Comparison of ENCODE assay signal across 12 mouse cellular contexts in genomic region chr11:86878327-86879065, GRCm38 (mm10).
DNase-seq lines count a peak whose midpoint lies in the region; ATAC-seq and TF ChIP-seq lines count a peak whose summit lies in the region.
"Had no signal": no experiment of that assay in that cellular context is flagged by ENCODE, and none has a peak within 500 bp of the region (broad histone marks: within the 10 kb centered on the region; RNA-seq: fewer than 3 reads in every experiment).

No protein-coding gene starts in this region.

- H3K27ac ChIP-seq in hindbrain, postnatal 0 days: no peak overlapping the region
- H3K27ac ChIP-seq in hindbrain, embryonic 11.5 days (ENCODE audit: low read depth, low read length): no peak overlapping the region
- H3K27ac ChIP-seq in testis, adult 2 months (ENCODE audit: control insufficient read depth, insufficient read depth, low read depth, low read length): no peak overlapping the region
- H3K27ac ChIP-seq: forebrain, embryonic 12.5 days had no signal

- no peak for ATAC-seq in hindbrain, postnatal 0 days
- no peak for ATAC-seq in hindbrain, embryonic 11.5 days (ENCODE audit: low FRiP score)

- no peak for TF ChIP-seq POLR2A in testis, adult 2 months (IDR thresholded peaks at IDR 0.05; ENCODE audit: control insufficient read depth, low read depth, low read length)

- no peaks in the 10 kb centered on the region for H3K4me1 ChIP-seq in hindbrain, postnatal 0 days (ENCODE audit: insufficient read depth, low read length)
- peaks cover 3% of the 10 kb centered on the region for H3K4me1 ChIP-seq in hindbrain, embryonic 11.5 days (replicated peaks; ENCODE audit: control insufficient read depth, insufficient read depth, low read length)
- H3K4me1 ChIP-seq in testis, adult 2 months (ENCODE audit: control insufficient read depth, insufficient read depth, low read length): no peaks in the 10 kb centered on the region

- H3K36me3 ChIP-seq in hindbrain, postnatal 0 days (ENCODE audit: insufficient read depth, low read length): no peaks in the 10 kb centered on the region
- H3K36me3 ChIP-seq in hindbrain, embryonic 11.5 days (ENCODE audit: control insufficient read depth, insufficient read depth, low read length): no peaks in the 10 kb centered on the region
- H3K36me3 ChIP-seq in testis, adult 2 months (ENCODE audit: control insufficient read depth, insufficient read depth, low read length): no peaks in the 10 kb centered on the region
- H3K36me3 ChIP-seq: forebrain, embryonic 12.5 days had no signal

- H3K9ac ChIP-seq in hindbrain, postnatal 0 days (replicated peaks; ENCODE audit: low read length): no peak overlapping the region
- H3K9ac ChIP-seq in hindbrain, embryonic 11.5 days (ENCODE audit: low read depth, low read length): no peak overlapping the region
- H3K9ac ChIP-seq: forebrain, embryonic 12.5 days had no signal

- no peak overlapping the region for H3K4me3 ChIP-seq in hindbrain, postnatal 0 days (ENCODE audit: low read length)
- no peak overlapping the region for H3K4me3 ChIP-seq in hindbrain, embryonic 11.5 days (ENCODE audit: low read depth, low read length)
- no peak overlapping the region for H3K4me3 ChIP-seq in testis, adult 2 months (ENCODE audit: control insufficient read depth, low read depth, low read length)
- H3K4me3 ChIP-seq: forebrain, embryonic 12.5 days; myocyte had no signal

- no peak for DNase-seq in hindbrain, postnatal 0 days (ENCODE audit: low spot score)
- no peak for DNase-seq in hindbrain, embryonic 11.5 days (ENCODE audit: low spot score)
- no peak for DNase-seq in testis, postnatal 10 days (ENCODE audit: low spot score)
- peak; percentile 60 for DNase-seq in adrenal gland, postnatal 10 days
- no peak for DNase-seq in ovary, adult 18-20 months (ENCODE audit: low spot score)
- no peak for DNase-seq in thymus, postnatal 4 days
- DNase-seq: gastrocnemius, postnatal 25 days; heart, postnatal 36 days; kidney, adult 11 months had no signal

- H3K4me2 ChIP-seq in hindbrain, postnatal 0 days (ENCODE audit: low read depth, low read length): no peak overlapping the region
- no peak overlapping the region for H3K4me2 ChIP-seq in hindbrain, embryonic 11.5 days (replicated peaks; ENCODE audit: low read depth, low read length)
- H3K4me2 ChIP-seq: forebrain, embryonic 12.5 days had no signal

- no peaks in the 10 kb centered on the region for H3K9me3 ChIP-seq in hindbrain, postnatal 0 days (ENCODE audit: low read length)
- no peaks in the 10 kb centered on the region for H3K9me3 ChIP-seq in hindbrain, embryonic 11.5 days (ENCODE audit: control insufficient read depth, low read length)
- H3K9me3 ChIP-seq: forebrain, embryonic 12.5 days had no signal

- no peaks in the 10 kb centered on the region for H3K27me3 ChIP-seq in hindbrain, postnatal 0 days (ENCODE audit: insufficient read depth, low read length)
- H3K27me3 ChIP-seq in hindbrain, embryonic 11.5 days (ENCODE audit: control insufficient read depth, insufficient read depth, low read length): no peaks in the 10 kb centered on the region
- H3K27me3 ChIP-seq in testis, adult 2 months (ENCODE audit: control insufficient read depth, insufficient read depth, low read length): no peaks in the 10 kb centered on the region
- H3K27me3 ChIP-seq: forebrain, embryonic 12.5 days had no signal

- TF ChIP-seq CTCF in hindbrain, postnatal 0 days (IDR thresholded peaks at IDR 0.05; ENCODE audit: low read depth): 0 out of 2 replicates have a peak, but pooled peaks have one; percentile 33
- TF ChIP-seq CTCF in testis, adult 2 months (IDR thresholded peaks at IDR 0.05; ENCODE audit: control insufficient read depth, insufficient read depth, insufficient replicate concordance, low read depth, low read length): peak; percentile 44; the same call in 1 of the 2 replicates

- WGBS in hindbrain, postnatal 0 days: 86% methylated on average over 11 of the region's 11 CpGs
- whole genome bisulfite sequencing in hindbrain, embryonic 11.5 days: 85% methylated on average over 11 of the region's 11 CpGs
